Mouse (Mus musculus) testis, postnatal 10 days (tissue): ENCODE data around the gene Lrig3.

Experiments used
- DNase-seq: peaks from one replicate; pipeline ENCODE4 v3.0.0; 2021; ENCODE audit warnings: low spot score

Gene Lrig3

GRCm38 (mm10) chr10:126002081-126002755 is 36.2 kb downstream of the Lrig3 start:
- no peak for DNase-seq

- DNase-seq: no peak
Observed at GRCm38 (mm10) chr10:126002818-126003506, 37.0 kb downstream of the Lrig3 start.

- no peak for DNase-seq
Observed at GRCm38 (mm10) chr10:126003857-126004256, 37.9 kb downstream of the Lrig3 start.

GRCm38 (mm10) chr10:126013667-126014066 is 47.7 kb downstream of the Lrig3 start:
- DNase-seq: no peak

GRCm38 (mm10) chr10:126014673-126015072 is 48.7 kb downstream of the Lrig3 start:
- DNase-seq: no peak

- no peak for DNase-seq
Observed at GRCm38 (mm10) chr10:126015644-126016043, 49.7 kb downstream of the Lrig3 start.

GRCm38 (mm10) chr10:126019350-126019991 is 53.5 kb downstream of the Lrig3 start:
- DNase-seq: no peak

- DNase-seq: no peak
Observed at GRCm38 (mm10) chr10:126028574-126029440, 62.8 kb downstream of the Lrig3 start.

GRCm38 (mm10) chr10:126029441-126030114 is 63.6 kb downstream of the Lrig3 start:
- no peak for DNase-seq

GRCm38 (mm10) chr10:126056881-126057280 is 90.9 kb downstream of the Lrig3 start:
- DNase-seq: no peak

GRCm38 (mm10) chr10:126062812-126063211 is 96.8 kb downstream of the Lrig3 start:
- DNase-seq: no peak
